Mouse (Mus musculus): ENCODE data around the gene Atp13a5. TPM values are rescaled to one million over a fixed set of nuclear protein-coding genes. Genes with fewer than 3 reads are reported as not detected.

The Atp13a5 gene
- polyA plus RNA-seq, 1 experiment from 2014 or later, result 0.20 TPM

- Histone ChIP-seq H3K9ac (ENCODE audit: low read length) (no peak overlapping the region), H3K9me3 (ENCODE audit: control insufficient read depth, low read length) (no peaks in the 10 kb centered on the region), H3K27ac (ENCODE audit: low read depth, low read length) (no peak overlapping the region), H3K4me1 (ENCODE audit: control insufficient read depth, insufficient read depth, low read length) (no peaks in the 10 kb centered on the region), H3K4me3 (ENCODE audit: low read depth, low read length) (no peak overlapping the region), H3K4me2 (no peak overlapping the region), H3K36me3 (ENCODE audit: control insufficient read depth, insufficient read depth, low read length) (no peaks in the 10 kb centered on the region), H3K27me3 (ENCODE audit: control insufficient read depth, insufficient read depth, low read length) (no peaks in the 10 kb centered on the region)
- DNase-seq (ENCODE audit: low spot score, missing footprints), result no peak
- no peak for ATAC-seq (ENCODE audit: low FRiP score)
- WGBS, result 43% methylated on average over 5 of the region's 5 CpGs
Observed at GRCm38 (mm10) chr16:29192911-29193310, 185.6 kb downstream of the Atp13a5 start.

Other genes with a start within 250 kb of the Atp13a5 start
- gene Hrasls, start 169.0 kb downstream of the Atp13a5 start, polyA plus RNA-seq (2014; fragmentation: Nextera tagmentation; extraction: Ambion mirVana), result 1.7 and 3.0 TPM in 2 replicates
- gene Atp13a4, start 166.1 kb upstream of the Atp13a5 start, polyA plus RNA-seq (2014; fragmentation: Nextera tagmentation; extraction: Ambion mirVana), result 0.17 and 0.33 TPM in 2 replicates
- 49.6 and 58.4 TPM in 2 replicates for gene Opa1, start 200.6 kb upstream of the Atp13a5 start, polyA plus RNA-seq (2014; fragmentation: Nextera tagmentation; extraction: Ambion mirVana)